Mouse (Mus musculus): ENCODE results near the gene Dusp15. TPM values are rescaled to one million over a fixed set of nuclear protein-coding genes. Genes with fewer than 3 reads are reported as not detected.

The Dusp15 gene
- total RNA-seq, 2 experiments from 2014 or later = 14.7 to 23.6 TPM

DNA sequence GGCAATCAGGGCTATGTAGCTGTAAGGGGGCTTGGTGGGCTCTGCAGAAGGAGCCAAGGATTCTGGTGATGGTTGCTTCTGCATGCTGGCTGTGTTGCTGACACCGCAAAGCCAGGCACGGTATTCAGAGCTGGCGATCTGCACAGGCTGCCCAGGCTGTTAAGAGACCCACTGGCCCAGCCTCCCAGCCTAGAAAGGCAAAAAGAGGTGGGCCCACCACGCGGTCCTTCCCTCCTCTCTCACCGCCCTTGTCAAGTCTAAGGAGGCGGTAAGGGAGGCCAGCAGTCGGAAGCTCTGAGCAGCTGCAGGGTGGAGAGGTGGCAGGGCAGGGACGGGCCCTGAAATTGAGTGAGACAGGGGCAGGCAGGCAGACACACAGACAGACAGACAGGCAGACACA lies 18.4 kb downstream of the Dusp15 start, which contains the start of gene Foxs1:
Foxs1 (minus strand) TSS at position 161 of the 400 bp plus-strand sequence.
- intact Hi-C loops (cut with DNase I) = no loop called here
- no peak for DNase-seq (ENCODE audit: low spot score in 2 of 2)

DNA sequence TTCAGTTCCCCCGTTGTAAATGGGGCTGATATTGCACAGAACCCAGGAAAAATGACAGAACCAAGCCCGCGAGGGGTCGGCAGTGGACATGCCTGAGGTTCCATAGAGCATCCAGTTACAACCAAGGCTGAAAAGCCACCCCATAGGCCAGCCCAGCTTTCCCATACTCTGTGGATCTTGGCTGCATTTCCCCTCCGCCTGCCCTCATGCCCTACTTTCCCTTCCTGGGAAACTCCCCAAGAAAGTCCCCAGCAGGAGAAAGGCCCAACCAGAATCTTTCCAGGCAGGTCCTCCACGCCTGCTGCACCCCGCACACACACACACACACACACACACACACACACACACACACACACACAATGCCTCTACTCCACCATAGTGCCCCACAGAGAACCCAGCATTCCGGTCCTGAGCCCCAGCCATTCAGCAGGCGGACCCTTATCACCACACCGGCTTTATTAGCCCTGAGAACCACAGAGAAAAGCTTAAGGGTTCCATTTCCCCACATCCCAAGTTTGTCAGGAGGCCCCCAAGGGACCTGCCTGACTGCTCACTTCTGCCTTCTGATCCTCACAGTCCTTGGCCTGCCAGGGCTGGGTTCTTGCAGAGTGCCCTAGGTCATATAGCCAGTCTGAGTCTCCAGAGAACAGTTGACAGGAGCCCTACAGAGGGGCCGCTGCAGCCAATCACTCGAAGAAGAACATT lies 19.9 kb downstream of the Dusp15 start:
- no peak for DNase-seq (ENCODE audit: low spot score in 2 of 2)
- intact Hi-C loops (cut with DNase I) = no loop called here

DNA sequence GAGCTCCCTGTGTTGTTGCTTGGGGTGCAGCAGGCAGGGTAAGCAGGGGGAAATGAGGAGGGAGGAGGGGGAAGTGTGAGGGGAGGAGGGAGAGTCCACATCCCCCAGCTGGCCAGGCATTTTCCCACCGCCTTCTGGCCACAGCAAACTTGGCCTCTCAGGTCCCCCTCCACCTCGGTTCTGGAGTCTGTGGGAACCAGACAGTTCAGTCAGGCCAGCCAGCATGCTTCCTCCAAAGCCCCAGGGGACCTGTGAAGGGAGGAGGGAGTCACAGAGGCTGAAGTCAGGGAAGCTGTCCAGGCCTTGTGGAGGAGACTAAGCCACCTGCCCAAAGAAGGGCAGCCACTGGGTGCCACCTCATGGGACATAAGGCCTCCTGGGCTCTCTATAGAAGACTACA lies 21.2 kb downstream of the Dusp15 start:
- no peak for DNase-seq (ENCODE audit: low spot score in 2 of 2)
- intact Hi-C loops (cut with DNase I) = no loop called here

DNA sequence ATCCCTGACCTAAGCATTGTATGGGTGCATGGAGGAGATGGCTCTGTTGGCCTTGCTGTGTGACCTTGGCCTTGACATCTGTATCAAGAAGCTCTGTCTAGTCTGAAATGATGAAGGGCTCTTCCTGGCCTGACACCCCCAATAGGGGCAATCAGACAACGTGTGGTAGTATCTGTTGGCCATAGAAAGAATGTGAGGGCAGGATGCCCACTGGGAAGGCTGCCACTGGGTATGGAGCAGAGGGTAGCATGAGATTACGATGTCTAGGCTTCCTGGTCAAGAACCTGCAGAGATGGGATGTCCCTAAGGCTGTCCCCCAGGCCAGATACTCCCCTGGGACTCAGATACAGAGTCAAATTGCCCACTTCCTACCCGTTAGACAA lies 22.5 kb downstream of the Dusp15 start:
- DNase-seq (ENCODE audit: low spot score in 2 of 2) = no peak
- intact Hi-C loops (cut with DNase I) = no loop called here

DNA sequence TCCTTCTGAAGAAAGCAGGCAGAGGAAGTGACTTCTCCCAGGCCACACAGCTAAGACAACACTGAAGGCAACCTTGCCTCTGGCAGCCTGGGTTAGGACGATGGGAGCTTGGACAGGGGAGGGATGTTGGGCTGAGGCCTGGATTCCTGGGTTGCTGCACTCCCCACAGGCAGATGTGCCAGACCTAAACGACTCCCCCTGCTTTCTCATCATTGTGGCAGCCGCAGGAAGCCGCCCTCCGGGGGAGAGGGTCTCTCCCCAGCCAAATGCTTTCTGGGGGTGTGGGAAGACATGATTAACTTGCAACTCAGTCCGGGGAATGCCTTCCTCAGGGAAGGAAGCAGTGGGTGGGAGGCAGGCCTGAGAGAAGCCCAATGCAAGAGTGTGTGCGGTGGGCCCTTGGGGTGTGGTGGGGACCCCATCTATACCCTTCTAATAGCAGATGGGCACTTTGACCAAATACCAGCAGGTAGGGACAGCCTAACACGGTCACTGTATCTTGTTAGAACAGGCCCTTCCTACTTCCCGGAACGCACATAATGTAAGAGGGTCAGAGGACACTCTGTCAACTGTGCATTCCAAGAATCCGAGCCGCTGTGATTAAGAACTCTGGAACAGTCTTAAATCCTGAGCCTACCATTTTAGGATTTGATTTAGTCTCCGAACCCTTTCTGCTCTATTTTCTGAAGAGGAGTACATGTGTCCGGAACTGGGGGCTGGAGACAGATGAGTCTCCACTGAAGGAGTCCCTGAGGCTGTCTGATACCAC lies 23.1 kb downstream of the Dusp15 start:
- intact Hi-C loops (cut with DNase I) = no loop called here
- DNase-seq (ENCODE audit: low spot score in 2 of 2) = no peak

DNA sequence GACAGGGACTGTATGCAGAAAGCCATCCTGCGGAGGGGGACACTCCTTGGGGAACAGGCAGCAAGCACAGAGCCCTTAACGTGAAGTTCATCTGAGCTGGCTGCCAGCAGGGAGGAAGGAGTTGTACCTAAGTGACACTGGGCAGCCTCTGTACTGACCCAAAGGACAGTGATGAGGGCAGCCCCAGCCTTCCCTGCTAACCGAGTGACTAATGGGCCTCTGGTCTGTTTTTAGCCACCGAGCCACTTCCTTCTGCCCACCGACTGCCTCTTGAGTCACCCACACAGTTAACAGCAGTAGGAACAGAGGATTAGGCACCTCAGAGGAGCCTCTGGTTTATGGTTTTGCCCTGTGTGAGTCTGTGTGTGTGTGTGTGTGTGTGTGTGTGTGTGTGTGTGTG lies 24.1 kb downstream of the Dusp15 start:
- intact Hi-C loops (cut with DNase I) = no loop called here

DNA sequence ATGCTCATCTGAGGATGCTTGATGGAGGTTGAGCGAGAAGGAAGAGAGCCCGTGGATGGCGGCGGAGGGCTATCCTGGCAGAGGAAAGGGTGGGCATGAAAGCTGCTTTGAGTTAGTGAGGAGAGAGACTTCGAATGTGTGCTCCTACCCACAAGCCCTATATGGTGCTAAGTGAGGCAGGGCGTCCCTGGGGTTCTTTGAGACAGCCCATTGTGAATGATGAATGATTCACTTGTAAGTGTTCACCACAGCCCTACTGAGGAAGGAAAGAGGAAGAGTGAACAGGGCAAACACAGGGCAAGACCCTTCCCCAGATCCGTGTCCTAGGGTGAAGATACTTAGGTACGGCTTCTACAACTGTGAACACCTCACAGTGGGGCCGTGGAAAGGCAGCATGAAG lies 24.6 kb downstream of the Dusp15 start:
- no peak for DNase-seq (ENCODE audit: low spot score in 2 of 2)
- intact Hi-C loops (cut with DNase I) = no loop called here

More for the DNA sequence above, 24.1 kb downstream of the Dusp15 start:
- no peak for DNase-seq (ENCODE audit: low spot score in 2 of 2)

DNA sequence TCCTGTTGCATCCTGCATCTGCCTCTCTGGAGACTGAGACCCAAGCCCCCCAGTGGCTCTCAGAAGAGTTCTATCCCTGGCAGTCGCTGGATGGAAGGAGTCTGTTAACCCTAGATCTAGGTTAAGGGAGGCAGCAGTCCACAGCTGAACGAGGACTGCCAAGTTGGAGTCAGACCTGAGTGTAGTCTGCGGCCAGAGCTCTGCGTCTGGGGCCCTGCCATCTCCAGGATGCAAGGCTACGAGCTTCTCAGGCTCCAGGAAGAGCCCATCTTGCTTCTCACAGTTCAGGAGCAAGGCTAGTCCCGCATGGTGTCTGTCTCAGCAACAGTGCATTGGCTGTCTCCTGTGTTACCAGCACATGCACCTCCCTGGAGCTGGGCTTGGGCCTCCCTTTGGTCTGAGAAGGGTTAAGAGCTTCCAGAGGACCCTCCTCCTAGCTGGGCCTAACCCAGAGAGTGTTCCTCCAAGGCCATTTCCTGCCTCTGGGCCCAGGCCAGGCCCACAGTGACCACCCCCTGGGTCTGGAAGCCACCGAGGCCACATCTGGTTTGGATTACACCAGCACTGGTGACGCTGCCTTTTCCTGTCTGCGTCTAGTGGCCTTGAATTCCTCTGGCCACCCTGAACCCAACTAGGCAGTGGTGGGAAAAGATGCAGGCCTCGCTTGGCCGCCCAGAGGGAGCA lies 26.2 kb downstream of the Dusp15 start:
- intact Hi-C loops (cut with DNase I) = no loop called here
- no peak for DNase-seq (ENCODE audit: low spot score in 2 of 2)

DNA sequence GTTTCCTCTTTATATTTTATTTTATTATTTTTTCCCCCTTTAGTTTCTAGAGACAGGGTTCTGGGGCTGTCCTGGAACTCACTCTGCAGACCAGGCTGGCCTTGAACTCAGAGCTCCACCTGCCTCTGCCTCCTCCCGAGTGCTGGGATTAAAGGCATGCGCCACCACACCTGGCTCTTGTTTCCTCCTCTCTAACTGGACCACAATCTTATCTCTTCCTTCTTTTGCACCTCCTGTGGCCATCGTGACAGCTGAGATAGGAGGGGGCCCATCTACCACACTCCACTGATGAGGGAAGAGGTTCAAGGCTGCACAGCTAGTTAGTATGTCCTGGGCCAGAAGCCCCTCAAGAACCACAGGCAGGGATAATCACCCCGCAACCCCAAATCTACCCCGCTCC lies 27.0 kb downstream of the Dusp15 start:
- intact Hi-C loops (cut with DNase I) = no loop called here
- DNase-seq (ENCODE audit: low spot score in 2 of 2) = no peak

DNA sequence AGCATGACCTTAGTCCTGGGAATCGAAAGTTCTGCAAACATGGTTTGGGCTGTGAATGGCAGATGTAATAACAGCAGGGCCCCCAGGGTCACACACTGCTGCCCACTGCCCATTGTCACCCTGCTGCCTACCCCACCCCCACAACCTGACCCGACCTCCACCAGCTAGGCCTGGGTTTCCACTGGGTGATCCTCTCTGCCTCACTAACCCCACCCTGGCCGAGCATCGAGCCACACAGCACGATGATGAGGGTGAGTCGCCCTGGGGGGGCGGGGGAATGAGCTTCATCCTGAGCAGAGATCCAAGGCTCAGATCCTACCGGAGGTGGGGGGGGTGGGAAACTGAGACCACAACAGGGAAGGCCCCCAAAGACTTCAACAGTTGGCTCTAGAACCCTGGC lies 27.4 kb downstream of the Dusp15 start:
- no peak for DNase-seq (ENCODE audit: low spot score in 2 of 2)
- intact Hi-C loops (cut with DNase I) = no loop called here

DNA sequence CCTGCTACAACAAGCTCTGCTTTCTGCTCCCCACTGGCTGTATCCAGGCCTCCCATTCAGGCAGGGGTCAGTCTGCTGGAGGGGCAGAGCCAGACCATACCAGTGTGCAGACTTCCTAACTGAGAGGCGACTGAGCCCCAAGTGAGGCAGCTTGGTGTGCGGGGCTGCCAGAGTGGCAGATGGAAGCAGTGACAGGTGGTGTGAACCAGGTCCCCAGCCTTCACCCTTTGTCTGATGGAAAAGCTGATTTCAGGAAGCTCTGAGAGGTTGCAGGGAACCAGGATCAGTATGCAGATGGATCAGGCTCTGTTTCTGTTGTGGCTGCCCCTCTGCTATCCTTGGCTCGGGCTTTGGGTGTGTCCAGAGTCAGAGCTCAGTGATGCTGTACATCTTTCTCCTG lies 27.9 kb downstream of the Dusp15 start:
- no peak for DNase-seq (ENCODE audit: low spot score in 2 of 2)

DNA sequence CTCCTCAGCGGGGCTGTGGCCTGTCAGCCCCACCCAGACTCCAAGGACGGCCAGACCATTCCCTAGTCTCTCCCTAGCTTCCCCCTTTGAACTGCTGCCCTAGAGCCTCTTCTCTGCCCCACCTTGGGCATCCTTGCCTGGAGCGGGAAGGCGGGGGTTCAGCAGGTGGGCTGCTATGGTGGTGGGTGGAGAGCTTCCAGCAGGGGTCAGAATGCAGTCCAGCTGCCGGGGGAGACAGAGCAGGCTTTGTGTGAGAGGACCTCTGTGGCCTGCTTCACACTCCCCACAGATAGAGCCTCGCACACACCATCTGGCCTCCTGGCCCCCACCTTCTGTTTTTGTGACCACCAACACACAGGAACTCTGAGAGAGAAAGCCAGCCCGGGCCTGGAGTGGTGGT lies 29.1 kb downstream of the Dusp15 start:
- no peak for DNase-seq (ENCODE audit: low spot score in 2 of 2)
- intact Hi-C loops (cut with DNase I) = no loop called here

More for the DNA sequence above, 27.9 kb downstream of the Dusp15 start:
- intact Hi-C loops (cut with DNase I) = no loop called here

DNA sequence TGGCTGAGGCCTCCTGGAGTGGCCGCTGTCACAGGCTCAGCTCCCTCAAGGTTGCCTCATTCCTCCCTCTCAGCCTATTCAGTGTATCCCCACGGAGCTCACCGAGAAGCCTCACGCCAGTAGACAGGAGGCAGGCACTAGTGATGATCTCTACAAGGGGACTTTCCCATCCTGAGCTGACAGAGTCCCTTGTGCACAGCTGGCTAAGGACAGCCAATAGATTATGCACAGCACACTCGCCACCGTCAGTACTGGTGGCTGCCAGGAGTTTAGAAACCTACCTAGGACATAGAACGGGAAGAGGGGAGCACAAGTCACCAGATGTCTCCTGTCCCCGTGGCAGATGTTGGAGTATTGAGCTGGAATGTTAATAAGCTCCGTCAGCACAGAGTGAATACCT lies 33.8 kb downstream of the Dusp15 start:
- intact Hi-C loops (cut with DNase I) = no loop called here
- no peak for DNase-seq (ENCODE audit: low spot score in 2 of 2)

DNA sequence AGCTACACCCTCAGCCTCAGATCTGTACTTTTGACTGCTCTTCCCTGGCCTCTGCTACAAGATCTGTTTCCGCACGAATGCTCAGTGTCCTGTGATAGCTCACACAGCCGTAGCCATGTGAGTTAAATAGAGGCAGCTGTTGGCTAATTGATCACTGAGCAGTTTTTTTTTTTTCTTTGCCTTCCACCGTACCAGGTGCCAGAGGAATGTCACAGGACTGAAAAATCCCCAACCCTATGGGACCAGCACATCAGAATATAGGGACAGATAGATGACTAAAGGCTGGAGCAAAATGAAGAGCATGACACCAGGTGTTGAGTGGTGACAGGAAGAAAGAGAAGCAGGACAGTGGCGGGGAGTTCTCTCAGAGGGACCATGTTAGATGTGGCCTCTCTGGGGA lies 35.4 kb downstream of the Dusp15 start:
- DNase-seq (ENCODE audit: low spot score in 2 of 2) = no peak
- intact Hi-C loops (cut with DNase I) = no loop called here

DNA sequence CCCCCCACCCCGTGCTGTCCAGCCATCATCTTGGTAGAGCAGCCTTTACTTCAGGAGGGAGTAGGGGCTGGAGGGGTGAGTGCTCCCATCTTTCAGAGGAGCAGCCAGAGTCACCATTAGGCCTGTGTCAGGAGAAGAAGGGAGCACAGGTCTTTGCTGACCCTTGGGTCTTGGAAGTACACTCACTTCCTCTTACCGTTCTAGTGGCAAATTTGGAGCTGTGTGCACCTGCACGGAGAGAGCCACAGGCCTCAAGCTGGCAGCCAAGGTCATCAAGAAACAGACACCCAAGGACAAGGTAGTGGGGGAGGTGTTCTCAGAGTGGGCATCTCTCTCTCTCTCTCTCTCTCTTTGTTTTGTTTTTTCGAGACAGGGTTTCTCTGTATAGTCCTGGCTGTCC lies 36.0 kb downstream of the Dusp15 start:
- intact Hi-C loops (cut with DNase I) = loop anchor here (2.0 kb wide), 2 partner anchors 99 to 227 kb away; partner anchors contain the start of gene Pdrg1
- DNase-seq (ENCODE audit: low spot score in 2 of 2) = no peak

DNA sequence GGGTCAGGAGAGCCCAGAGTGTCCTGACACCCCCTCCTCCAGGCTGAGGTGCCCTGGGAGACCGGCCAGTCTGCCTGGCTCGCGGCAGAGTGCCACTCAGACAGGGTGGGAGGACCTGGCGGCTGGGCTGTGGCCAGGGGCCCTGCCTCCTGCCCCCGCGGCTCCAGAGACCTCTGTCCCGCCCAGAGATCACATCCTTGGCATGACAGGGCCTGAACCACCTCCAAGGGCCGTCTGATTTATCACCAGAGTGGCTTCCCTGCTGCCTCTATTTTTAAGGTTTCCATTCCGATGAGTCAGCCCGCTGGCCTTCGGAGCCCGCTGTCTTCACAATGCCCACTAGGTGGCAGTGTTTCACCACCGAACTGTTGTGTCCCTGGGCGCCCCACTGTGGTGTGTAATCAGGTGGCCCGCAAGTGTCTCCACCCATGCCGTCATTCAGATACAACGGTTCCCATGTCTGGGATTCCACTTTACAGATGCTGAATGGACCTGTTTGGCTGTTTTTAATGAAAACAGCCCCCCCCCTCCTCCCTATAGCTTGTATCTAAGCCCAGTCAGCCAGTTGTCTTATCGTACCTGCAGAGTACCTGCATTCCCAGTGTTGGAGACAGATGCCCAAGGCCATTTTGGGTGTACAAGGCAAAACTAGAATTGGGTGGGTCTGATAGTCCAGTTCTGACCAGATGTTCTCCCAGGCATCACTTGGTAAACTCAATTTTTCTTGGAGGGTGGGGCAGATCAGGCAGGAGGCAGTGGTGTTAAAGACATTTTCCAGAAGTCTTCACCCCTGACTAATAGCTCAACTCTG lies 37.0 kb downstream of the Dusp15 start:
- DNase-seq (ENCODE audit: low spot score in 2 of 2) = peak; percentile 87 to 88
- intact Hi-C loops (cut with DNase I) = loop anchor here (2.0 kb wide), 2 partner anchors 100 to 228 kb away; partner anchors contain the start of gene Pdrg1

DNA sequence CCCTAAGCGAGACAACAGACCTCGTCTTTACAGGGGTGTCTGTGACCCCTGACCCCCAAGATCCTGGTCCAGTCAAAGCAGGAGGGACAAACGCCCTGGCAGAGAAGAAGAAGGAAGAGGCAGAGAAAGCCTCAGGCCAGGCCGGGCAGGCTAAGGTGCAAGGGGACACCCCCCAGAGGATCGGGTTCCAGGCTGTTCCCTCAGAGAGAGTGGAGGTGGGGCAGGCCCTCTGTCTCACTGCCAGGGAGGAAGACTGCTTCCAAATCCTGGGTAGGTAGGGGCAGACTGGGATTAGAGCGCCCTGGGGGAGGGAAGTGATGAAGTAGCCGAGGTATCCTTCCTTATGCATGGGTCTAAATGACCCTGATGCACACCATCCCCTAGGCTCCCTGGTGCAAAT lies 38.0 kb downstream of the Dusp15 start:
- intact Hi-C loops (cut with DNase I) = no loop called here
- DNase-seq (ENCODE audit: low spot score in 2 of 2) = no peak

DNA sequence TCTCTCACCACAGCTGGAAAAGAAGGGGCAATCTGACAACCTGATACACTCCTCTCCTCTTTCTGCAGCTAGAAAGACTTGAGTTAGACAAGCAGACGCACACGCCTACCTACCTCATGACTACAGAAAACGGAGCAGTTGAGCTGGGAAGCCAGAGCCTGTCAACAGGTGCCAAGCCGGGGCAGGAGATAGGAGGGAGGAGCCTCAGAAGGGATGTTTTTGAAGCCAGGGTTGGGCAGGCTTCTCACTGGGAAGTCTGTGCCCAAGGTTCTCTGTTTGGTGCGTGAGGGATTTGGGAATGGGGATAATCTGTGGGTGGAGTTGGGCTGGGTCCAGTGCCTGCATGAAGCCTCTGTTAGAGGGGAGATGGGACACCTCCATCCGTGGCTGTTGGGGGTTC lies 40.1 kb downstream of the Dusp15 start:
- intact Hi-C loops (cut with DNase I) = no loop called here
- DNase-seq (ENCODE audit: low spot score in 2 of 2) = no peak

DNA sequence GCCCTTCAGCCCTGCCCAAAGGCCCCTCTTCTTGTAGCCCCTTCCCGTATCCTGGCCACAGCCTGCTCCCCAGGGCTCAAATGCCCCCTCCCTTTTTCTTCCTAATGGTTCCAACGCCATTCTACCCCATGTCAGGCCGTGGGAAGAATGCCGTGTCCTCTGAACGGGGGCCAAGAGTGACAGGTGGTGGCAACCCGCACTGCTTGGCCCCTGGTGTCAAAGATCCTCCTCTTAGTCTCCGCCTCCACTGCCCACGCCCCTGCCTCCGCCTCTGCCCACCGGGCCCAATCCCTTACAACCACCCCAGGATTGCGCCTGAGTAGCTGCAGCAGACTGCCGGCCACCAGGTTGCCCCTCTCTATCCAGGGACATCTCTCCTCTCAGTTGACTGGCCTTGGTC lies 40.5 kb downstream of the Dusp15 start, which contains the start of gene Mylk2:
Mylk2 (plus strand) TSS at position 322 of the 400 bp plus-strand sequence.
- DNase-seq (ENCODE audit: low spot score in 2 of 2) = no peak
- intact Hi-C loops (cut with DNase I) = no loop called here

DNA sequence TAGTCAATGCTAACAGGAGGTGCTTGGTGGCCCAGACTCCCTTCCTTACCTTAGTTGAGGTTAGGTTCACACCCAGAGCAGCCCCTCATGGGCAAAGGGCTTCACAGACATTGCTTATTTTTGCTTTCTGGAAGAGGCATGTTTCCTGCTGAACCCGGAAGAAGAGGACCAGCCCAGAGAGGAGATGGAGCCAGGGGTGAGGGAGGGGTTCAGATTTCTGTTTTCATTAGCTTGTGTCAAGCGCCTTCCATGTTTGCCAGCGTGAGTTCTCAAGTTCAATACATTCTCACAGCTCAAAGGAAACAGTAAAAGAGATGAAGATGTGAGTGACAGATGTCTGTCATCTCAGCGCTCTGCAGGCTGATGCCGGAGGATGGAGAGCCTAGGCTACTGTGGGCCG lies 41.6 kb downstream of the Dusp15 start:
- no peak for DNase-seq (ENCODE audit: low spot score in 2 of 2)
- intact Hi-C loops (cut with DNase I) = no loop called here
